In the genomic region with DNA sequence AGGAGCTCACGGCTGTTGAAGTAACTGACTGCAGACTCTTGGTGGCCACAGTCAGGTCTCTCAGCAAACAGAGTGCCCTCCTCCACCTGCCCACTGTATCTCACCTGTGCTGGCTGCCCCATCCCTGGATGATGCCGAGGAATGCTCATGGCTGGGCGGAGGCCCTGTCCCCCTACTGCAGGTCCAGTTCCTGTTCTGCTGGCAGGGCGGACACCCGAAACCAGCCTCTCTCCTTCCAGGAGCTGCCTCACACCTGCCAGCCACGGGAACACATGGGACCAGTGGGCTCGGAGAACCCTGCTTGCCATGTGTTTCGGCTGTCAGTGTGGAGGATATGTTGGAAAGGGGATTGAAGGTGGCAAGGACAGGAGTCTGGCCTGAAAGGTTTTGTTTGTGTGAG, we compare ENCODE assay signal across 16 mouse cellular contexts. TPM values are rescaled to one million over a fixed set of nuclear protein-coding genes. Genes with fewer than 3 reads are reported as not detected.
A peak's percentile ranks its signal among the peaks of the same experiment; 100 is the strongest.
DNase-seq lines count a peak whose midpoint lies in the region; ATAC-seq and TF ChIP-seq lines count a peak whose summit lies in the region.
"Had no signal": no experiment of that assay in that cellular context is flagged by ENCODE, and none has a peak within 500 bp of the region (broad histone marks: within the 10 kb centered on the region; RNA-seq: fewer than 3 reads in every experiment).

No protein-coding gene starts in this region.

- ATAC-seq in hindbrain, embryonic 16.5 days, result no peak

- no peaks in the 10 kb centered on the region for H3K27me3 ChIP-seq in E14TG2a.4 (ENCODE audit: insufficient read depth, low read length)
- no peaks in the 10 kb centered on the region for H3K27me3 ChIP-seq in hindbrain, embryonic 16.5 days (replicated peaks; ENCODE audit: control insufficient read depth, insufficient read depth, low read length)

- no peak overlapping the region for H3K9ac ChIP-seq in hindbrain, embryonic 16.5 days (ENCODE audit: low read depth, low read length)
- H3K9ac ChIP-seq: forebrain, postnatal 0 days had no signal

- peak overlapping the region; percentile 85 for H3K27ac ChIP-seq in layer of hippocampus, adult 2 months
- H3K27ac ChIP-seq in hindbrain, embryonic 16.5 days (ENCODE audit: low read depth, low read length), result peak overlapping the region; percentile 4; the same call in 1 of the 2 replicates
- H3K27ac ChIP-seq: embryonic facial prominence, embryonic 10.5 days had no signal

- H3K9me3 ChIP-seq in E14TG2a.4 (ENCODE audit: low read length), result peaks cover 9% of the 10 kb centered on the region
- no peaks in the 10 kb centered on the region for H3K9me3 ChIP-seq in hindbrain, embryonic 16.5 days (ENCODE audit: control insufficient read depth, low read length)
- H3K9me3 ChIP-seq: embryonic facial prominence, embryonic 10.5 days had no signal

- TF ChIP-seq CTCF in layer of hippocampus, adult 2 months (conservative IDR thresholded peaks at IDR 0.05), result no peak
- TF ChIP-seq CTCF in E14TG2a.4 (conservative IDR thresholded peaks at IDR 0.05; ENCODE audit: low read length), result no peak

- H3K36me3 ChIP-seq in E14TG2a.4 (ENCODE audit: insufficient read depth, low read length), result peaks cover 31% of the 10 kb centered on the region
- H3K36me3 ChIP-seq in hindbrain, embryonic 16.5 days (ENCODE audit: control insufficient read depth, insufficient read depth, low read length), result no peaks in the 10 kb centered on the region
- H3K36me3 ChIP-seq: embryonic facial prominence, embryonic 10.5 days had no signal

- DNase-seq in gastrocnemius, postnatal 14 days, result peak; percentile 50
- no peak for DNase-seq in gastrocnemius, postnatal 25 days
- no peak for DNase-seq in layer of hippocampus, adult 2 months (ENCODE audit: low spot score in 2 of 2)
- DNase-seq in layer of hippocampus, adult 11-12 months (ENCODE audit: low spot score), result no peak
- no peak for DNase-seq in T-cell, adult 2 months (ENCODE audit: low spot score)
- DNase-seq in right cerebral cortex, postnatal 10 days (ENCODE audit: low spot score in 2 of 2), result no peak
- DNase-seq: adrenal gland, postnatal 10 days; heart, postnatal 14 days; kidney, postnatal 14 days; lung, postnatal 14 days; midbrain, embryonic 14.5 days had no signal

- WGBS in hindbrain, embryonic 16.5 days, result 87% methylated on average over 8 of the region's 8 CpGs

- H3K4me1 ChIP-seq in E14TG2a.4 (replicated peaks; ENCODE audit: low read depth, low read length), result peaks cover 40% of the 10 kb centered on the region
- peaks cover 12% of the 10 kb centered on the region for H3K4me1 ChIP-seq in hindbrain, embryonic 16.5 days (ENCODE audit: control insufficient read depth, insufficient read depth, low read depth, low read length)

- no peak overlapping the region for H3K4me2 ChIP-seq in hindbrain, embryonic 16.5 days (ENCODE audit: low read length)

- intact Hi-C loops in gastrocnemius, postnatal 14 days (cut with DNase I; ENCODE audit: low total_unique reads), result no loop called here

- no peak overlapping the region for H3K4me3 ChIP-seq in layer of hippocampus, adult 2 months
- peak overlapping the region; percentile 48; the same call in 1 of the 2 replicates for H3K4me3 ChIP-seq in E14TG2a.4 (replicated peaks; ENCODE audit: low read length)
- no peak overlapping the region for H3K4me3 ChIP-seq in hindbrain, embryonic 16.5 days (ENCODE audit: low read length)
- H3K4me3 ChIP-seq: embryonic facial prominence, embryonic 10.5 days; erythroblast, embryonic 14.5 days had no signal

RNA-seq across cellular contexts. Expression of a gene that starts 8.7 kb away (rescaled TPM):
- 10 to 100 TPM; 25.3 to 30.8 TPM for total RNA-seq in gastrocnemius, postnatal 14 days (2021)
- total RNA-seq in gastrocnemius, postnatal 25 days (2021), result 10 to 100 TPM; 23.5 to 26.8 TPM
- 10 to 100 TPM; 43.0 to 53.4 TPM for total RNA-seq in layer of hippocampus, adult 2 months (2021)
- 16.0 and 16.9 TPM in 2 replicates for polyA plus RNA-seq in hindbrain, embryonic 16.5 days (2015; fragmentation: Nextera tagmentation; extraction: Ambion mirVana)

RNA-seq across cellular contexts. Expression of a gene that starts 26.9 kb away (rescaled TPM):
- 1 to 10 TPM; 7.1 to 7.2 TPM for total RNA-seq in gastrocnemius, postnatal 14 days (2021)
- 1 to 10 TPM; 3.2 to 4.7 TPM for total RNA-seq in gastrocnemius, postnatal 25 days (2021)
- total RNA-seq in layer of hippocampus, adult 2 months (2021), result 1 to 10 TPM; 1.3 TPM
- polyA plus RNA-seq in hindbrain, embryonic 16.5 days (2015; fragmentation: Nextera tagmentation; extraction: Ambion mirVana), result 4.2 and 4.6 TPM in 2 replicates

RNA-seq across cellular contexts. Expression of a gene that starts 30.3 kb away (rescaled TPM):
- total RNA-seq in gastrocnemius, postnatal 14 days (2021), result 10 to 100 TPM; 40.5 to 41.3 TPM
- 10 to 100 TPM; 39.2 to 42.8 TPM for total RNA-seq in gastrocnemius, postnatal 25 days (2021)
- 1 to 10 TPM; 1.6 to 1.7 TPM for total RNA-seq in layer of hippocampus, adult 2 months (2021)
- polyA plus RNA-seq in hindbrain, embryonic 16.5 days (2015; fragmentation: Nextera tagmentation; extraction: Ambion mirVana), result 2.9 and 4.2 TPM in 2 replicates

RNA-seq across cellular contexts. Expression of a gene that starts 47.7 kb away (rescaled TPM):
- 100 to 1,000 TPM; 176 to 185 TPM for total RNA-seq in gastrocnemius, postnatal 14 days (2021)
- total RNA-seq in gastrocnemius, postnatal 25 days (2021), result 100 to 1,000 TPM; 123 to 168 TPM
- total RNA-seq in layer of hippocampus, adult 2 months (2021), result 100 to 1,000 TPM; 269 to 283 TPM
- polyA plus RNA-seq in hindbrain, embryonic 16.5 days (2015; fragmentation: Nextera tagmentation; extraction: Ambion mirVana), result 109 and 110 TPM in 2 replicates

RNA-seq across cellular contexts. Expression of a gene that starts 53.6 kb away (rescaled TPM):
- total RNA-seq in gastrocnemius, postnatal 14 days (2021), result 10 to 100 TPM; 64.9 to 68.5 TPM
- total RNA-seq in gastrocnemius, postnatal 25 days (2021), result 10 to 100 TPM; 56.9 to 59.4 TPM
- 100 to 1,000 TPM; 131 to 139 TPM for total RNA-seq in layer of hippocampus, adult 2 months (2021)
- polyA plus RNA-seq in hindbrain, embryonic 16.5 days (2015; fragmentation: Nextera tagmentation; extraction: Ambion mirVana), result 38.8 and 41.9 TPM in 2 replicates

Comparison
In these comparisons a context has a peak if more than half of its experiments do, and no peak if none do; other contexts are left out.
1. RNA of a gene that starts 30.3 kb away (total RNA-seq): 39.2 to 42.8 TPM in gastrocnemius, postnatal 25 days and 40.5 to 41.3 TPM in gastrocnemius, postnatal 14 days; 1.6 to 1.7 TPM in layer of hippocampus, adult 2 months; every median in the first group is over 10 times any median in the second.